Comparison of ENCODE assay signal across 17 mouse cellular contexts in genomic region chr1:158295270-158295669, GRCm38 (mm10).
DNase-seq lines count a peak whose midpoint lies in the region; ATAC-seq and TF ChIP-seq lines count a peak whose summit lies in the region.
"Had no signal": no experiment of that assay in that cellular context is flagged by ENCODE, and none has a peak within 500 bp of the region (broad histone marks: within the 10 kb centered on the region; RNA-seq: fewer than 3 reads in every experiment).

No protein-coding gene starts in this region.

- no peak for TF ChIP-seq CTCF in heart, adult 2 months (IDR thresholded peaks at IDR 0.05)
- TF ChIP-seq CTCF in lung, embryonic 14.5 days (IDR thresholded peaks at IDR 0.05; ENCODE audit: low read depth): no peak

- no peaks in the 10 kb centered on the region for H3K27me3 ChIP-seq in heart, embryonic 10.5 days (ENCODE audit: insufficient read depth, poor library complexity, severe bottlenecking)
- no peaks in the 10 kb centered on the region for H3K27me3 ChIP-seq in heart, adult 2 months (ENCODE audit: control insufficient read depth, insufficient read depth, low read length)
- H3K27me3 ChIP-seq in lung, embryonic 14.5 days (ENCODE audit: insufficient read depth, low read length): no peaks in the 10 kb centered on the region
- H3K27me3 ChIP-seq: embryonic facial prominence, embryonic 13.5 days had no signal

- TF ChIP-seq EP300 in heart, adult 2 months (IDR thresholded peaks at IDR 0.05; ENCODE audit: insufficient read depth, low read depth, low read length): no peak

- no peak overlapping the region for H3K9ac ChIP-seq in heart, adult 2 months (ENCODE audit: low read depth, low read length)
- H3K9ac ChIP-seq in lung, embryonic 14.5 days: no peak overlapping the region
- H3K9ac ChIP-seq: embryonic facial prominence, embryonic 13.5 days; liver, postnatal 0 days had no signal

- intact Hi-C loops in heart, adult 2 months (cut with DNase I): no loop called here

- no peak overlapping the region for H3K4me2 ChIP-seq in lung, embryonic 14.5 days
- H3K4me2 ChIP-seq: embryonic facial prominence, embryonic 13.5 days had no signal

- no peak for TF ChIP-seq POLR2A in heart, adult 2 months (IDR thresholded peaks at IDR 0.05; ENCODE audit: insufficient read depth, low read depth, low read length)

- H3K79me2 ChIP-seq in heart, adult 2 months (replicated peaks; ENCODE audit: control insufficient read depth, insufficient read depth, low read length): no peaks in the 10 kb centered on the region

- peaks cover 32% of the 10 kb centered on the region for H3K4me1 ChIP-seq in heart, embryonic 10.5 days
- no peaks in the 10 kb centered on the region; the same call in 1 of the 2 replicates for H3K4me1 ChIP-seq in heart, adult 2 months (ENCODE audit: control insufficient read depth, insufficient read depth, low read length)
- H3K4me1 ChIP-seq in lung, embryonic 14.5 days (ENCODE audit: insufficient read depth): no peaks in the 10 kb centered on the region; the same call in 1 of the 2 replicates

- H3K9me3 ChIP-seq in heart, embryonic 10.5 days: no peaks in the 10 kb centered on the region
- H3K9me3 ChIP-seq in lung, embryonic 14.5 days (ENCODE audit: low read depth, low read length): no peaks in the 10 kb centered on the region
- H3K9me3 ChIP-seq: embryonic facial prominence, embryonic 13.5 days had no signal

- H3K27ac ChIP-seq in heart, embryonic 10.5 days: peak overlapping the region; percentile 71; the same call in 1 of the 2 replicates
- no peak overlapping the region for H3K27ac ChIP-seq in heart, adult 2 months
- no peak overlapping the region for H3K27ac ChIP-seq in lung, embryonic 14.5 days (ENCODE audit: low read depth)
- H3K27ac ChIP-seq: embryonic facial prominence, embryonic 13.5 days; stomach, postnatal 0 days had no signal

- no peak overlapping the region for H3K4me3 ChIP-seq in heart, embryonic 10.5 days
- H3K4me3 ChIP-seq in heart, adult 2 months: no peak overlapping the region
- no peak overlapping the region for H3K4me3 ChIP-seq in lung, embryonic 14.5 days (ENCODE audit: low read depth, low read length)
- H3K4me3 ChIP-seq: embryonic facial prominence, embryonic 13.5 days had no signal

- 34% methylated on average over 16 of the region's 16 CpGs for WGBS in heart, embryonic 10.5 days
- 53% methylated on average over 16 of the region's 16 CpGs for WGBS in heart, adult 2 months
- 56% methylated on average over 16 of the region's 16 CpGs for WGBS in lung, embryonic 14.5 days

- DNase-seq in cerebellum, postnatal 25 days: peak; percentile 18 to 24
- DNase-seq in cerebellum, adult 11 months: no peak
- DNase-seq in heart, embryonic 10.5 days (ENCODE audit: low spot score): no peak
- DNase-seq in heart, adult 2 months: no peak
- no peak for DNase-seq in lung, embryonic 14.5 days
- DNase-seq in lung, postnatal 14 days: no peak
- DNase-seq in ZHBTc4 (ENCODE audit: low read depth, low spot score): peak; percentile 9
- DNase-seq in layer of hippocampus, adult 18-20 months (ENCODE audit: low spot score in 2 of 2): no peak
- DNase-seq: adrenal gland, postnatal 36 days; cerebellum, adult 18-20 months; gastrocnemius, postnatal 36 days; kidney, adult 11 months; liver, postnatal 0 days; lung, postnatal 36 days; right cerebral cortex, postnatal 4 days had no signal

- H3K36me3 ChIP-seq in heart, embryonic 10.5 days: no peaks in the 10 kb centered on the region
- no peaks in the 10 kb centered on the region for H3K36me3 ChIP-seq in heart, adult 2 months (ENCODE audit: control insufficient read depth, insufficient read depth, low read length)
- H3K36me3 ChIP-seq in lung, embryonic 14.5 days (ENCODE audit: insufficient read depth): no peaks in the 10 kb centered on the region
- H3K36me3 ChIP-seq: embryonic facial prominence, embryonic 13.5 days had no signal

- peak; percentile 31; the same call in 1 of the 2 replicates for ATAC-seq in lung, embryonic 14.5 days (ENCODE audit: insufficient read depth)
- ATAC-seq: liver, postnatal 0 days had no signal

Comparison
In these comparisons a context has a peak if more than half of its experiments do, and no peak if none do; other contexts are left out.
1. DNase-seq: peak in cerebellum, postnatal 25 days (2 of 2) and ZHBTc4 (single experiment); none in cerebellum, adult 11 months (single experiment), heart, embryonic 10.5 days (single experiment), heart, adult 2 months (0 of 2), lung, embryonic 14.5 days (single experiment), lung, postnatal 14 days (single experiment) and layer of hippocampus, adult 18-20 months (0 of 2).